Mouse (Mus musculus) ES-Bruce4 (cell line): ENCODE results near the gene Slc22a5.

Experiments used
- CTCF ChIP-seq: IDR thresholded peaks from one replicate; pipeline ENCODE4 v1.8.1; 2011; ENCODE audit warnings: low read depth, low read length
- POLR2A ChIP-seq: IDR thresholded peaks from one replicate; pipeline ENCODE4 v1.8.1; 2011; ENCODE audit warnings: low read length; ENCODE audit not compliant: insufficient read depth

DNA sequence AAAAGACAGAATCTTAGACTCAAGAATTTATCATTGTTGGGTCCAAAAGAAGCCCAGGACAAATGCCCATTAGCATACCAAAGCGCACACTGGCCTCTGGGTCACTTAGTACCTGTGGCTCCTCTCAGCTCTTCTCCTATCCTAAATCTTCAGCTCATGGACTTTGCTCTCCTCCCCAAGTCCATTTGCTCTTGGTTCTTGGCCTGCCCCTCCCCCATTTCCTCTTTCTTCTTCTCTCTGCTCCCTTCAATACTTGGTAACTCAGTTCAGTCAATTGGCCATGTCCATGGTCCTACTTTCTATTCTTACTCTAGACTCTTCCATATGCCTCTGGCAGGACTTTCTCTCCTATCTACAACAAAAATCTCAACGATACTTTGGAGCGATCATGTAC, 69.5 kb downstream of the Slc22a5 start:
- no peak for TF ChIP-seq CTCF
- TF ChIP-seq POLR2A, result no peak
